Mouse (Mus musculus): Measurements from ENCODE around the gene Mtln. TPM values are rescaled to one million over a fixed set of nuclear protein-coding genes. Genes with fewer than 3 reads are reported as not detected.

The Mtln gene
- polyA plus RNA-seq, 1 experiment from 2014 or later = 38.3 TPM

DNA sequence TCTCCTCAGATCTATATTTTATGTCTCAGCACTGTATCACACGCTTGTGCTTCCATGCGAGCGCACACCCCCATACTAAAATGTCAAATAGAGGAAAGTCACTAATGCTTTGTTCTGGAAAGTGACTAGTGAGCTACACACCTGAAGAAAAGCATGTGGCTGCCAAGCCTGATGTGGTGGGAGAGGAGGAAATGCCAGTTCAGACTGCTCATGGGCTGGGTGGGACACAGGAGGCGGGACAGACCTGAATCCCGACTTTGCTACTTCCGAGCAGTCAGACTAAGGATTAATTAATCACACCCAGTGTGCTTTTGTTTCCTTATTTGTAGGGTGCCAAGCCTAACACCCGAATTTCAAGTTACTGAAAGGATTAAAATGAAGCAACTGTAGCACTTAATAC is 44.0 kb downstream of the Mtln start:
- no peak overlapping the region for H3K4me3 ChIP-seq
- no peak overlapping the region for H3K27ac ChIP-seq (replicated peaks)
- H3K9ac ChIP-seq = no peak overlapping the region
- H3K4me1 ChIP-seq (replicated peaks) = no peaks in the 10 kb centered on the region
- ATAC-seq (ENCODE audit: low read depth) = no peak
- no peak overlapping the region for H3K4me2 ChIP-seq
- H3K9me3 ChIP-seq = no peaks in the 10 kb centered on the region
- no peaks in the 10 kb centered on the region for H3K27me3 ChIP-seq
- H3K36me3 ChIP-seq = no peaks in the 10 kb centered on the region
- WGBS = 75% methylated on average over 7 of the region's 7 CpGs

DNA sequence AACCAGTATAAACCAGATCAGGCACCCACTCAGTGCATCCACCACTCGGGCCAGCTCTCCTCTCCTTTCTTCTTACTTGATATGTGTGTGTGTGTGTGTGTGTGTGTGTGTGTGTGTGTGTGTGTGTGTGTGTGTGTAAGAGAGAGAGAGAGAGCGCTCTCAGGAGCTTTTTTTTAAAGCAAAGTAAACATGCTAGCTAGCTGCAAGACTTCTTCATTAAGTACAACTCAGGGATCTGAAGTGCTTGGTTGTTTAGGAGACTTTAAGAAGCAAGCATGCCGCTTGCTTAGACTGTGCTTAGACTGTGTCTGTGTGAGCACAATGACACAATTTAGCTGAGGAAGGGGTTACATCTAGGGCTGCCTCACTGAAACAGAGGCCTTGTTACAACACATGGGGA is 49.7 kb downstream of the Mtln start:
- Histone ChIP-seq H3K4me3 (no peak overlapping the region), H3K9me3 (no peaks in the 10 kb centered on the region), H3K27me3 (no peaks in the 10 kb centered on the region), H3K27ac (replicated peaks) (no peak overlapping the region), H3K36me3 (0 out of 2 replicates have a peak, but pooled peaks cover 8% of the 10 kb centered on the region), H3K4me1 (replicated peaks) (no peaks in the 10 kb centered on the region), H3K4me2 (no peak overlapping the region), H3K9ac (no peak overlapping the region)
- WGBS = 83% methylated on average over 3 of the region's 3 CpGs
- ATAC-seq (ENCODE audit: low read depth) = no peak

Other genes with a start within 250 kb of the Mtln start
- 8.3 and 9.5 TPM in 2 replicates for gene Zfp661, start 205.4 kb downstream of the Mtln start, polyA plus RNA-seq (2015; fragmentation: Nextera tagmentation; extraction: Ambion mirVana)
- gene Mrps5, start 205.3 kb downstream of the Mtln start, polyA plus RNA-seq (2015; fragmentation: Nextera tagmentation; extraction: Ambion mirVana) = 126 and 131 TPM in 2 replicates
- gene Mal, start 135.8 kb downstream of the Mtln start, polyA plus RNA-seq (2015; fragmentation: Nextera tagmentation; extraction: Ambion mirVana) = 3.9 and 4.3 TPM in 2 replicates
- gene Mall, start 62.6 kb downstream of the Mtln start, polyA plus RNA-seq (2015; fragmentation: Nextera tagmentation; extraction: Ambion mirVana) = 1.3 and 1.5 TPM in 2 replicates
- gene Nphp1, start 3.6 kb downstream of the Mtln start, polyA plus RNA-seq (2015; fragmentation: Nextera tagmentation; extraction: Ambion mirVana) = 14.5 and 15.0 TPM in 2 replicates
- 9.3 and 13.0 TPM in 2 replicates for gene Bub1, start 39.4 kb upstream of the Mtln start, polyA plus RNA-seq (2015; fragmentation: Nextera tagmentation; extraction: Ambion mirVana)
- gene Acoxl, start 46.4 kb upstream of the Mtln start, polyA plus RNA-seq (2015; fragmentation: Nextera tagmentation; extraction: Ambion mirVana) = 0.20 TPM in 1 of 2 replicates, not detected in the other